Mouse (Mus musculus) MEL (cell line): Measurements from ENCODE around the gene Faap24. TPM values are rescaled to one million over a fixed set of nuclear protein-coding genes. Genes with fewer than 3 reads are reported as not detected.
A peak's percentile ranks its signal among the peaks of the same experiment; 100 is the strongest.

Source experiments
- DNase-seq: peaks from one replicate; pipeline ENCODE4 v3.0.0; 2011; ENCODE audit warnings: low read depth, low spot score
- H3K27ac ChIP-seq: 2 replicates; pipeline ENCODE4 v1.5.1; 2012; ENCODE audit warnings: low read depth, mild to moderate bottlenecking, control low read depth, low read length, moderate library complexity; ENCODE audit not compliant: control insufficient read depth
- H3K27me3 ChIP-seq, 2 experiments: fragments of 150-350 bp in 1 of 2; sonication (generic) in 1 of 2; 2 replicates each; pipeline ENCODE4 v1.6.1; 2012; ENCODE audit warnings: low read length in 2 of 2, mild to moderate bottlenecking in 2 of 2, improper control_type of control experiment in 1 of 2, moderate library complexity in 1 of 2; ENCODE audit not compliant: insufficient read depth in 2 of 2, control insufficient read depth in 1 of 2
- H3K36me3 ChIP-seq, 2 experiments: 2 replicates each; pipeline ENCODE4 v1.6.1; 2012 to 2014; ENCODE audit warnings: low read length in 2 of 2, improper control_type of control experiment in 1 of 2, inconsistent platforms in 1 of 2, mild to moderate bottlenecking in 1 of 2; ENCODE audit not compliant: insufficient read depth in 2 of 2, control insufficient read depth in 1 of 2
- H3K4me1 ChIP-seq, 2 experiments: fragments of 150-350 bp in 1 of 2; sonication (generic) in 1 of 2; 2 replicates each; pipeline ENCODE4 v1.6.1; 2012; ENCODE audit warnings: low read length in 2 of 2, improper control_type of control experiment in 1 of 2, mild to moderate bottlenecking in 1 of 2; ENCODE audit not compliant: insufficient read depth in 2 of 2, control insufficient read depth in 1 of 2
- H3K4me3 ChIP-seq, 2 experiments: fragments of 150-350 bp in 1 of 2; sonication (generic) in 1 of 2; 2 replicates each; pipeline ENCODE4 v1.5.1; 2012; ENCODE audit warnings: low read depth in 2 of 2, low read length in 2 of 2, mild to moderate bottlenecking in 2 of 2, moderate library complexity in 2 of 2, control low read depth in 1 of 2, improper control_type of control experiment in 1 of 2; ENCODE audit not compliant: control insufficient read depth in 1 of 2, insufficient read depth in 1 of 2
- H3K79me2 ChIP-seq: 2 replicates; pipeline ENCODE4 v1.6.1; 2012; ENCODE audit warnings: mild to moderate bottlenecking, low read length, moderate library complexity; ENCODE audit not compliant: control insufficient read depth, poor library complexity, insufficient read depth
- H3K9ac ChIP-seq: 2 replicates; pipeline ENCODE4 v1.6.1; 2012; ENCODE audit warnings: low read depth, mild to moderate bottlenecking, control low read depth, low read length, moderate library complexity; ENCODE audit not compliant: control insufficient read depth, poor library complexity, severe bottlenecking
- H3K9me3 ChIP-seq: fragments of 150-350 bp; sonication (generic); replicated peaks from 2 replicates; pipeline ENCODE4 v1.6.1; 2012; ENCODE audit warnings: mild to moderate bottlenecking, low read length, improper control_type of control experiment, moderate library complexity; ENCODE audit not compliant: insufficient read depth
- CHD1 ChIP-seq: IDR thresholded peaks from 2 replicates; pipeline ENCODE4 v1.6.1; 2012; ENCODE audit warnings: low read depth, mild to moderate bottlenecking, inconsistent platforms, low read length, improper control_type of control experiment
- CTCF ChIP-seq, 3 experiments: IDR thresholded peaks in 2 of 3; conservative IDR thresholded peaks in 1 of 3; 2 replicates each; pipeline ENCODE4 v1.5.1; 2011 to 2012; ENCODE audit warnings: low read length in 3 of 3, low read depth in 2 of 3, mild to moderate bottlenecking in 2 of 3, improper control_type of control experiment in 1 of 3, inconsistent platforms in 1 of 3, mixed read lengths in 1 of 3, moderate library complexity in 1 of 3; ENCODE audit not compliant: control insufficient read depth in 1 of 3, insufficient read depth in 1 of 3, poor library complexity in 1 of 3, severe bottlenecking in 1 of 3
- E2F4 ChIP-seq: IDR thresholded peaks from 2 replicates; pipeline ENCODE4 v1.6.1; 2011; ENCODE audit warnings: low read depth, low read length, improper control_type of control experiment, borderline replicate concordance
- ELF1 ChIP-seq: IDR thresholded peaks from 2 replicates; pipeline ENCODE4 v1.6.1; 2014; ENCODE audit warnings: low read depth, mild to moderate bottlenecking, inconsistent platforms, low read length, improper control_type of control experiment, moderate library complexity
- GATA1 ChIP-seq: IDR thresholded peaks from 2 replicates; pipeline ENCODE4 v1.6.1; 2011; ENCODE audit warnings: low read depth, low read length, improper control_type of control experiment
- JUND ChIP-seq: IDR thresholded peaks from 2 replicates; pipeline ENCODE4 v1.6.1; 2011; ENCODE audit warnings: low read depth, mild to moderate bottlenecking, improper control_type of control experiment, low read length
- MAZ ChIP-seq: IDR thresholded peaks from 2 replicates; pipeline ENCODE4 v1.6.1; 2012; ENCODE audit warnings: low read depth, mild to moderate bottlenecking, inconsistent platforms, low read length, improper control_type of control experiment
- MXI1 ChIP-seq: IDR thresholded peaks from 2 replicates; pipeline ENCODE4 v1.6.1; 2011; ENCODE audit warnings: mild to moderate bottlenecking, low read depth, low read length, improper control_type of control experiment
- NELFE ChIP-seq: IDR thresholded peaks from 2 replicates; pipeline ENCODE4 v1.6.1; 2011; ENCODE audit warnings: low read depth, low read length, improper control_type of control experiment
- NRF1 ChIP-seq: IDR thresholded peaks from 2 replicates; pipeline ENCODE4 v1.6.1; 2014; ENCODE audit warnings: low read depth, mild to moderate bottlenecking, inconsistent platforms, low read length, improper control_type of control experiment, moderate library complexity; ENCODE audit not compliant: poor library complexity, insufficient read depth, severe bottlenecking
- POLR2A ChIP-seq, 2 experiments: IDR thresholded peaks; 2 replicates each; pipeline ENCODE4 v1.6.1; 2011 to 2012; ENCODE audit warnings: low read length in 2 of 2, mild to moderate bottlenecking in 2 of 2, control low read depth in 1 of 2, improper control_type of control experiment in 1 of 2, low read depth in 1 of 2, moderate library complexity in 1 of 2; ENCODE audit not compliant: control insufficient read depth in 1 of 2, insufficient read depth in 1 of 2, poor library complexity in 1 of 2
- POLR2AphosphoS2 ChIP-seq: IDR thresholded peaks from 2 replicates; pipeline ENCODE4 v1.6.1; 2011; ENCODE audit warnings: low read length, improper control_type of control experiment
- RCOR1 ChIP-seq: IDR thresholded peaks from 2 replicates; pipeline ENCODE4 v1.6.1; 2012; ENCODE audit warnings: low read depth, mild to moderate bottlenecking, inconsistent platforms, low read length, improper control_type of control experiment
- SIN3A ChIP-seq: IDR thresholded peaks from 2 replicates; pipeline ENCODE4 v1.6.1; 2012; ENCODE audit warnings: low read length, improper control_type of control experiment, inconsistent platforms
- TBP ChIP-seq: IDR thresholded peaks from 2 replicates; pipeline ENCODE4 v1.8.0; 2011; ENCODE audit warnings: low read depth, low read length, improper control_type of control experiment
- USF1 ChIP-seq: IDR thresholded peaks from 2 replicates; pipeline ENCODE4 v1.6.1; 2014; ENCODE audit warnings: low read depth, mild to moderate bottlenecking, inconsistent platforms, low read length, improper control_type of control experiment, moderate library complexity
- USF2 ChIP-seq, 2 experiments: IDR thresholded peaks; 2 replicates each; pipeline ENCODE4 v1.6.1; 2011 to 2012; ENCODE audit warnings: improper control_type of control experiment in 2 of 2, low read length in 2 of 2, borderline replicate concordance in 1 of 2, inconsistent platforms in 1 of 2, low read depth in 1 of 2, mild to moderate bottlenecking in 1 of 2; ENCODE audit not compliant: insufficient read depth in 1 of 2
- ZMIZ1 ChIP-seq: IDR thresholded peaks from 2 replicates; pipeline ENCODE4 v1.6.1; 2012; ENCODE audit warnings: low read depth, mild to moderate bottlenecking, inconsistent platforms, low read length, improper control_type of control experiment, moderate library complexity
- ZNF384 ChIP-seq: IDR thresholded peaks from 2 replicates; pipeline ENCODE4 v1.6.1; 2012; ENCODE audit warnings: low read depth, mild to moderate bottlenecking, inconsistent platforms, low read length, improper control_type of control experiment
- polyA plus RNA-seq, 2 experiments: library from polyadenylated mRNA; stranded (reverse) in 1 of 2; unstranded in 1 of 2; fragments of >175 nt in 1 of 2; fragments of >200 nt in 1 of 2; gene quantifications; 2 replicates each; pipeline versions ENCODE4 v1.2.1 to v1.2.4; 2012; ENCODE audit warnings: low replicate concordance in 2 of 2, low read depth in 1 of 2; ENCODE audit not compliant: insufficient read length in 2 of 2, insufficient read depth in 1 of 2, missing spikeins in 1 of 2
- total RNA-seq: library from RNA; depleted of rRNA; stranded (reverse); fragments of 300-350 nt; gene quantifications from 2 replicates; pipeline ENCODE4 v1.2.3, GENCODE M21; 2012

The Faap24 gene
- total and polyA plus RNA-seq, 3 experiments = 15.3 to 26.7 TPM; not detected in 1

GRCm38 (mm10) chr7:35382706-35383353, 13.8 kb downstream of the Faap24 start:
- H3K27ac ChIP-seq = no peak overlapping the region
- H3K4me1 ChIP-seq = peaks cover 11 to 33% of the 10 kb centered on the region in 2 experiments
- H3K9me3 ChIP-seq = no peaks in the 10 kb centered on the region
- H3K36me3 ChIP-seq = peaks cover 0 to 10% of the 10 kb centered on the region in 2 experiments; a peak in 2 of 4 replicates
- no peak overlapping the region for H3K9ac ChIP-seq
- TF ChIP-seq RCOR1 = no peak
- no peak for TF ChIP-seq MXI1
- TF ChIP-seq TBP = 0 out of 2 replicates have a peak, but pooled peaks have one; percentile 38
- 0 out of 4 replicates have a peak, but pooled peaks of 1 of the 2 experiments have one; percentile 28 for TF ChIP-seq USF2 (IDR thresholded peaks at IDR 0.05; ENCODE audit: borderline replicate concordance in 1 of 2, insufficient read depth in 1 of 2, low read depth in 1 of 2, low read length in 2 of 2)
- peak; percentile 79; the same call in 1 of the 2 replicates for TF ChIP-seq ELF1
- no peak for TF ChIP-seq GATA1
- no peak for TF ChIP-seq E2F4
- no peak for TF ChIP-seq JUND
- no peak for TF ChIP-seq SIN3A
- TF ChIP-seq POLR2A (IDR thresholded peaks at IDR 0.05; ENCODE audit: control insufficient read depth in 1 of 2, insufficient read depth in 1 of 2, low read depth in 1 of 2, low read length in 2 of 2, poor library complexity in 1 of 2) = peak in 1 of 2 experiments; percentile 62; a peak in 2 of 4 replicates
- TF ChIP-seq POLR2AphosphoS2 = 0 out of 2 replicates have a peak, but pooled peaks have one; percentile 33
- no peak for TF ChIP-seq CHD1
- peak; percentile 81 for TF ChIP-seq USF1
- peak; percentile 67 for TF ChIP-seq NELFE
- TF ChIP-seq ZNF384 = peak; percentile 84; the same call in 1 of the 2 replicates
- no peak for TF ChIP-seq NRF1
- DNase-seq = peak; percentile 76
- no peaks in the 10 kb centered on the region for H3K79me2 ChIP-seq
- no peaks in the 10 kb centered on the region for H3K27me3 ChIP-seq
- peak overlapping the region in 1 of 2 experiments; percentile 59; a peak in 2 of 4 replicates for H3K4me3 ChIP-seq

- H3K4me3 ChIP-seq = peak overlapping the region; percentile 40 to 54
- peak; percentile 64 for DNase-seq
- peaks cover 0 to 10% of the 10 kb centered on the region in 2 experiments; a peak in 2 of 4 replicates for H3K36me3 ChIP-seq
- no peaks in the 10 kb centered on the region for H3K79me2 ChIP-seq
- H3K27me3 ChIP-seq = no peaks in the 10 kb centered on the region
- TF ChIP-seq MAZ (no peak), SIN3A (peak; percentile 27; the same call in 1 of the 2 replicates), TBP (no peak), ZMIZ1 (no peak), CTCF (IDR thresholded peaks at IDR 0.05 in 2 of 3, conservative IDR thresholded peaks at IDR 0.05 in 1 of 3; ENCODE audit: control insufficient read depth in 1 of 3, insufficient read depth in 1 of 3, low read depth in 2 of 3, low read length in 3 of 3, poor library complexity in 1 of 3, severe bottlenecking in 1 of 3) (no peak)
- no peak overlapping the region for H3K27ac ChIP-seq
- peaks cover 11 to 33% of the 10 kb centered on the region in 2 experiments for H3K4me1 ChIP-seq
- no peaks in the 10 kb centered on the region for H3K9me3 ChIP-seq
- H3K9ac ChIP-seq = peak overlapping the region; percentile 49
These were observed 14.8 kb downstream of the Faap24 start for GRCm38 (mm10) chr7:35381861-35382260.
